Mouse (Mus musculus) kidney, adult 2 months (tissue): Measurements from ENCODE around the gene Brk1.

Source experiments
- CTCF ChIP-seq: fragments of 200-500 bp; conservative IDR thresholded peaks from 2 replicates; pipeline ENCODE4 v1.5.1; 2011; ENCODE audit warnings: low read depth, mild to moderate bottlenecking, control low read depth, low read length, moderate library complexity, mixed read lengths; ENCODE audit not compliant: insufficient read depth, insufficient read length
- POLR2A ChIP-seq: fragments of 200-500 bp; IDR thresholded peaks from one replicate; pipeline ENCODE4 v1.6.1; 2011; ENCODE audit warnings: low read depth, low read length, control low read depth

DNA sequence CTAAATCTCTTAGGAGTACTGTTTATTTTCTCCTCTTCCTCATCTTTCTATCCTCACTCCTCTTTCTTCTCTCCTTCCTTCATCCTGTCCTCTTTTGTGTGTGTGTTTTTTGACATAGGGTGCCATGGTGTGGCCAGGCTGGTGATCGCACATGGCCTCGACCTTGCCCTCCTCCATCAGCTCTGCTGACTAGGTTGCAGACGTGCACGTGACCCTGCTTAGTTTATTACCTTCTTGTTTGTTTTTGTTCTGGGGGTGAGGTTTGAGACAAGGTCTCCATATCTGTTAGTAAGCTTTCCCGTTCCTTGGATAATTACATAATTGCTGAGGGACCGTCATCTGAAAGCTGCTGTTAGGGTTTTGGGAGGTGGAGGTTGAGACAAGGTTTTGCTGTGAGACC is 4.3 kb downstream of the Brk1 start:
- TF ChIP-seq CTCF = no peak
- TF ChIP-seq POLR2A = no peak
